Mouse (Mus musculus) forebrain, embryonic 11.5 days (tissue): ENCODE measurements around the gene Gnat1. TPM values are rescaled to one million over a fixed set of nuclear protein-coding genes. Genes with fewer than 3 reads are reported as not detected.

Source experiments
- ATAC-seq: fragments of 200-750 bp; cut with Nextera tagmentation; replicated peaks from 2 replicates; pipeline ENCODE4 v1.8.0; 2017; ENCODE audit warnings: moderate TSS enrichment; ENCODE audit not compliant: low FRiP score
- DNase-seq: peaks from one replicate; pipeline ENCODE4 v3.0.0-alpha.2; 2017; ENCODE audit warnings: low spot score
- H3K27ac ChIP-seq: fragments of 300-500 bp; sonication (generic); 2 replicates; pipeline ENCODE4 v1.5.1; 2014; ENCODE audit warnings: low read depth, low read length
- H3K27me3 ChIP-seq: fragments of 300-500 bp; sonication (generic); 2 replicates; pipeline ENCODE4 v1.6.1; 2014; ENCODE audit warnings: mild to moderate bottlenecking, low read length, mixed read lengths; ENCODE audit not compliant: control insufficient read depth, insufficient read depth
- H3K36me3 ChIP-seq: fragments of 300-500 bp; sonication (generic); 2 replicates; pipeline ENCODE4 v1.6.1; 2014; ENCODE audit warnings: mild to moderate bottlenecking, low read length, moderate library complexity, mixed read lengths; ENCODE audit not compliant: control insufficient read depth, insufficient read depth
- H3K4me1 ChIP-seq: fragments of 300-500 bp; sonication (generic); replicated peaks from 2 replicates; pipeline ENCODE4 v1.6.1; 2014; ENCODE audit warnings: low read length, mixed read lengths; ENCODE audit not compliant: control insufficient read depth, insufficient read depth
- H3K4me2 ChIP-seq: fragments of 300-500 bp; sonication (generic); 2 replicates; pipeline ENCODE4 v1.6.1; 2014; ENCODE audit warnings: low read depth, mild to moderate bottlenecking, low read length, moderate library complexity, mixed read lengths; ENCODE audit not compliant: severe bottlenecking
- H3K4me3 ChIP-seq: fragments of 300-500 bp; sonication (generic); 2 replicates; pipeline ENCODE4 v1.5.1; 2014; ENCODE audit warnings: low read depth, low read length
- H3K9ac ChIP-seq: fragments of 300-500 bp; sonication (generic); 2 replicates; pipeline ENCODE4 v1.6.1; 2014; ENCODE audit warnings: low read length
- H3K9me3 ChIP-seq: fragments of 300-500 bp; sonication (generic); 2 replicates; pipeline ENCODE4 v1.6.1; 2016; ENCODE audit warnings: low read length, mixed read lengths; ENCODE audit not compliant: control insufficient read depth
- WGBS: fragments of 180-500 bp; shearing (Covaris S2); extraction: QIAGEN DNeasy Blood & Tissue Kit; methylation state at CpG from one replicate; pipeline ENCODE4 v1.1.7; 2014; 5-methylcytosine and 5-hydroxymethylcytosine counted together
- polyA plus RNA-seq: library from polyadenylated mRNA; unstranded; fragments of >200 nt; fragmentation: Nextera tagmentation; extraction: Ambion mirVana; gene quantifications from 2 replicates; pipeline ENCODE4 v1.2.1, GENCODE M21; 2014

Gene Gnat1
- polyA plus RNA-seq, 1 experiment from 2014 or later: 2.6 TPM

- Histone ChIP-seq H3K4me3 (no peak overlapping the region), H3K4me2 (no peak overlapping the region), H3K36me3 (no peaks in the 10 kb centered on the region), H3K4me1 (peaks cover 10% of the 10 kb centered on the region; the same call in 1 of the 2 replicates), H3K27ac (no peak overlapping the region), H3K9me3 (no peaks in the 10 kb centered on the region), H3K27me3 (no peaks in the 10 kb centered on the region), H3K9ac (no peak overlapping the region)
- WGBS: 88% methylated on average over 2 of the region's 2 CpGs
- DNase-seq: no peak
- no peak for ATAC-seq
Observed at GRCm38 (mm10) chr9:107715632-107716031, 36.1 kb upstream of the Gnat1 start.

GRCm38 (mm10) chr9:107714221-107714952, 34.9 kb upstream of the Gnat1 start:
- H3K4me1 ChIP-seq: peaks cover 14% of the 10 kb centered on the region; the same call in 1 of the 2 replicates
- DNase-seq (peak; percentile 77), ATAC-seq (no peak)
- H3K4me3 ChIP-seq: no peak overlapping the region
- no peaks in the 10 kb centered on the region for H3K9me3 ChIP-seq
- 15% methylated on average over 12 of the region's 12 CpGs for WGBS
- H3K27ac ChIP-seq: no peak overlapping the region
- H3K4me2 ChIP-seq: no peak overlapping the region
- H3K36me3 ChIP-seq: no peaks in the 10 kb centered on the region
- no peak overlapping the region; the same call in 1 of the 2 replicates for H3K9ac ChIP-seq
- peaks cover 6% of the 10 kb centered on the region; the same call in 1 of the 2 replicates for H3K27me3 ChIP-seq

- peaks cover 6% of the 10 kb centered on the region; the same call in 1 of the 2 replicates for H3K27me3 ChIP-seq
- H3K36me3 ChIP-seq: no peaks in the 10 kb centered on the region
- ATAC-seq (peak; percentile 72), DNase-seq (peak; percentile 89)
- peak within 1 kb of the TSS; percentile 72 for H3K9ac ChIP-seq
- no peak within 1 kb of the TSS for H3K27ac ChIP-seq
- WGBS: under 1% methylated on average over 62 of the region's 86 CpGs
- no peaks in the 10 kb centered on the region for H3K9me3 ChIP-seq
- H3K4me1 ChIP-seq: peaks cover 35% of the 10 kb centered on the region
- H3K4me2 ChIP-seq: peak within 1 kb of the TSS; percentile 99
- H3K4me3 ChIP-seq: peak within 1 kb of the TSS; percentile 72
Observed at GRCm38 (mm10) chr9:107709697-107710483, 30.4 kb upstream of the Gnat1 start, which contains the start of gene Sema3f. Sema3f (minus strand) TSS chr9:107710475.

- Histone ChIP-seq H3K4me1 (peaks cover 31% of the 10 kb centered on the region), H3K27ac (no peak overlapping the region), H3K36me3 (no peaks in the 10 kb centered on the region), H3K4me2 (peak overlapping the region; percentile 99), H3K4me3 (peak overlapping the region; percentile 72), H3K9ac (peak overlapping the region; percentile 72), H3K9me3 (no peaks in the 10 kb centered on the region), H3K27me3 (peaks cover 6% of the 10 kb centered on the region; the same call in 1 of the 2 replicates)
- under 1% methylated on average over 50 of the region's 55 CpGs for WGBS
- DNase-seq (no peak), ATAC-seq (peak; percentile 35; the same call in 1 of the 2 replicates)
Observed at GRCm38 (mm10) chr9:107709096-107709696, 29.7 kb upstream of the Gnat1 start.

- H3K4me3 ChIP-seq: peak overlapping the region; percentile 72
- peak overlapping the region; percentile 72 for H3K9ac ChIP-seq
- no peaks in the 10 kb centered on the region for H3K36me3 ChIP-seq
- peak overlapping the region; percentile 99 for H3K4me2 ChIP-seq
- no peaks in the 10 kb centered on the region for H3K9me3 ChIP-seq
- DNase-seq (no peak), ATAC-seq (no peak)
- peaks cover 6% of the 10 kb centered on the region; the same call in 1 of the 2 replicates for H3K27me3 ChIP-seq
- no peak overlapping the region for H3K27ac ChIP-seq
- peaks cover 29% of the 10 kb centered on the region for H3K4me1 ChIP-seq
- 1% methylated on average over 21 of the region's 21 CpGs for WGBS
Observed at GRCm38 (mm10) chr9:107708439-107709095, 29.1 kb upstream of the Gnat1 start.

- Histone ChIP-seq H3K4me3 (peak overlapping the region; percentile 72), H3K9me3 (no peaks in the 10 kb centered on the region), H3K27ac (peak overlapping the region; percentile 47; the same call in 1 of the 2 replicates), H3K36me3 (no peaks in the 10 kb centered on the region), H3K27me3 (peaks cover 6% of the 10 kb centered on the region; the same call in 1 of the 2 replicates), H3K4me1 (peaks cover 29% of the 10 kb centered on the region), H3K4me2 (peak overlapping the region; percentile 99), H3K9ac (peak overlapping the region; percentile 72)
- no peak for ATAC-seq
- peak; percentile 69 for DNase-seq
- WGBS: 3% methylated on average over 17 of the region's 17 CpGs
Observed at GRCm38 (mm10) chr9:107707701-107708438, 28.4 kb upstream of the Gnat1 start.

- DNase-seq: peak; percentile 66
- Histone ChIP-seq H3K4me2 (peak overlapping the region; percentile 99), H3K27me3 (peaks cover 6% of the 10 kb centered on the region; the same call in 1 of the 2 replicates), H3K27ac (peak overlapping the region; percentile 59; the same call in 1 of the 2 replicates), H3K9me3 (no peaks in the 10 kb centered on the region), H3K36me3 (no peaks in the 10 kb centered on the region; the same call in 1 of the 2 replicates), H3K4me1 (peaks cover 29% of the 10 kb centered on the region), H3K9ac (peak overlapping the region; percentile 72), H3K4me3 (peak overlapping the region; percentile 72)
- WGBS: 2% methylated on average over 14 of the region's 14 CpGs
- ATAC-seq: no peak
Observed at GRCm38 (mm10) chr9:107706781-107707211, 27.3 kb upstream of the Gnat1 start.
